Mouse (Mus musculus): ENCODE measurements around the gene Aff1. TPM values are rescaled to one million over a fixed set of nuclear protein-coding genes. Genes with fewer than 3 reads are reported as not detected.

Aff1 gene
- polyA plus RNA-seq, 1 experiment: 23.3 TPM

- Histone ChIP-seq H3K4me1 (ENCODE audit: control insufficient read depth, insufficient read depth, low read length) (no peaks in the 10 kb centered on the region), H3K9ac (ENCODE audit: low read depth, poor library complexity, severe bottlenecking) (no peak overlapping the region), H3K27ac (ENCODE audit: insufficient read depth, low read length) (no peak overlapping the region), H3K27me3 (ENCODE audit: control insufficient read depth, insufficient read depth, low read length, poor library complexity, severe bottlenecking) (no peaks in the 10 kb centered on the region), H3K9me3 (replicated peaks; ENCODE audit: control insufficient read depth, insufficient read depth, low read length, poor library complexity, severe bottlenecking) (no peaks in the 10 kb centered on the region), H3K4me3 (ENCODE audit: low read depth, low read length) (no peak overlapping the region), H3K36me3 (ENCODE audit: control insufficient read depth, insufficient read depth, low read length, poor library complexity, severe bottlenecking) (no peaks in the 10 kb centered on the region; the same call in 1 of the 2 replicates)
- TF ChIP-seq POLR2A (IDR thresholded peaks at IDR 0.05; ENCODE audit: insufficient read depth, low read length) (no peak), CTCF (IDR thresholded peaks at IDR 0.05; ENCODE audit: low read depth, low read length) (no peak), EP300 (IDR thresholded peaks at IDR 0.05; ENCODE audit: insufficient read depth, low read depth, low read length) (no peak)
These were observed 164.3 kb downstream of the Aff1 start for GRCm38 (mm10) chr5:103856286-103857009.

- no peaks in the 10 kb centered on the region for H3K4me1 ChIP-seq (ENCODE audit: control insufficient read depth, insufficient read depth, low read length)
- no peaks in the 10 kb centered on the region for H3K36me3 ChIP-seq (ENCODE audit: control insufficient read depth, insufficient read depth, low read length, poor library complexity, severe bottlenecking)
- no peak overlapping the region for H3K27ac ChIP-seq (ENCODE audit: insufficient read depth, low read length)
- H3K4me3 ChIP-seq (ENCODE audit: low read depth, low read length): no peak overlapping the region
- no peak for TF ChIP-seq POLR2A (IDR thresholded peaks at IDR 0.05; ENCODE audit: insufficient read depth, low read length)
- no peak for TF ChIP-seq EP300 (IDR thresholded peaks at IDR 0.05; ENCODE audit: insufficient read depth, low read depth, low read length)
- no peak for TF ChIP-seq CTCF (IDR thresholded peaks at IDR 0.05; ENCODE audit: low read depth, low read length)
- no peaks in the 10 kb centered on the region for H3K27me3 ChIP-seq (ENCODE audit: control insufficient read depth, insufficient read depth, low read length, poor library complexity, severe bottlenecking)
- no peaks in the 10 kb centered on the region for H3K9me3 ChIP-seq (replicated peaks; ENCODE audit: control insufficient read depth, insufficient read depth, low read length, poor library complexity, severe bottlenecking)
- no peak overlapping the region for H3K9ac ChIP-seq (ENCODE audit: low read depth, poor library complexity, severe bottlenecking)
These were observed 165.0 kb downstream of the Aff1 start for GRCm38 (mm10) chr5:103857151-103857550.

GRCm38 (mm10) chr5:103860622-103861021, 168.4 kb downstream of the Aff1 start:
- H3K9me3 ChIP-seq (replicated peaks; ENCODE audit: control insufficient read depth, insufficient read depth, low read length, poor library complexity, severe bottlenecking): no peaks in the 10 kb centered on the region
- H3K4me3 ChIP-seq (ENCODE audit: low read depth, low read length): no peak overlapping the region
- TF ChIP-seq CTCF (IDR thresholded peaks at IDR 0.05; ENCODE audit: low read depth, low read length) (no peak), EP300 (IDR thresholded peaks at IDR 0.05; ENCODE audit: insufficient read depth, low read depth, low read length) (no peak), POLR2A (IDR thresholded peaks at IDR 0.05; ENCODE audit: insufficient read depth, low read length) (no peak)
- H3K27ac ChIP-seq (ENCODE audit: insufficient read depth, low read length): no peak overlapping the region
- no peaks in the 10 kb centered on the region for H3K4me1 ChIP-seq (ENCODE audit: control insufficient read depth, insufficient read depth, low read length)
- no peak overlapping the region for H3K9ac ChIP-seq (ENCODE audit: low read depth, poor library complexity, severe bottlenecking)
- no peaks in the 10 kb centered on the region for H3K36me3 ChIP-seq (ENCODE audit: control insufficient read depth, insufficient read depth, low read length, poor library complexity, severe bottlenecking)
- H3K27me3 ChIP-seq (ENCODE audit: control insufficient read depth, insufficient read depth, low read length, poor library complexity, severe bottlenecking): no peaks in the 10 kb centered on the region

GRCm38 (mm10) chr5:103863759-103864158, 171.6 kb downstream of the Aff1 start:
- Histone ChIP-seq H3K36me3 (ENCODE audit: control insufficient read depth, insufficient read depth, low read length, poor library complexity, severe bottlenecking) (no peaks in the 10 kb centered on the region), H3K4me1 (ENCODE audit: control insufficient read depth, insufficient read depth, low read length) (no peaks in the 10 kb centered on the region), H3K27ac (ENCODE audit: insufficient read depth, low read length) (no peak overlapping the region), H3K9ac (ENCODE audit: low read depth, poor library complexity, severe bottlenecking) (no peak overlapping the region), H3K27me3 (ENCODE audit: control insufficient read depth, insufficient read depth, low read length, poor library complexity, severe bottlenecking) (no peaks in the 10 kb centered on the region), H3K4me3 (ENCODE audit: low read depth, low read length) (no peak overlapping the region), H3K9me3 (replicated peaks; ENCODE audit: control insufficient read depth, insufficient read depth, low read length, poor library complexity, severe bottlenecking) (no peaks in the 10 kb centered on the region)
- no peak for TF ChIP-seq POLR2A (IDR thresholded peaks at IDR 0.05; ENCODE audit: insufficient read depth, low read length)
- TF ChIP-seq EP300 (IDR thresholded peaks at IDR 0.05; ENCODE audit: insufficient read depth, low read depth, low read length): no peak
- TF ChIP-seq CTCF (IDR thresholded peaks at IDR 0.05; ENCODE audit: low read depth, low read length): no peak

- no peak overlapping the region for H3K4me3 ChIP-seq (ENCODE audit: low read depth, low read length)
- TF ChIP-seq CTCF (IDR thresholded peaks at IDR 0.05; ENCODE audit: low read depth, low read length) (no peak), EP300 (IDR thresholded peaks at IDR 0.05; ENCODE audit: insufficient read depth, low read depth, low read length) (no peak), POLR2A (IDR thresholded peaks at IDR 0.05; ENCODE audit: insufficient read depth, low read length) (no peak)
- no peaks in the 10 kb centered on the region for H3K4me1 ChIP-seq (ENCODE audit: control insufficient read depth, insufficient read depth, low read length)
- H3K27me3 ChIP-seq (ENCODE audit: control insufficient read depth, insufficient read depth, low read length, poor library complexity, severe bottlenecking): no peaks in the 10 kb centered on the region
- no peak overlapping the region for H3K27ac ChIP-seq (ENCODE audit: insufficient read depth, low read length)
- H3K9ac ChIP-seq (ENCODE audit: low read depth, poor library complexity, severe bottlenecking): no peak overlapping the region
- H3K36me3 ChIP-seq (ENCODE audit: control insufficient read depth, insufficient read depth, low read length, poor library complexity, severe bottlenecking): peaks cover 6% of the 10 kb centered on the region
- no peaks in the 10 kb centered on the region for H3K9me3 ChIP-seq (replicated peaks; ENCODE audit: control insufficient read depth, insufficient read depth, low read length, poor library complexity, severe bottlenecking)
These were observed 197.6 kb downstream of the Aff1 start for GRCm38 (mm10) chr5:103889766-103890165.

GRCm38 (mm10) chr5:103898310-103898709, 206.1 kb downstream of the Aff1 start:
- Histone ChIP-seq H3K27me3 (ENCODE audit: control insufficient read depth, insufficient read depth, low read length, poor library complexity, severe bottlenecking) (no peaks in the 10 kb centered on the region), H3K36me3 (ENCODE audit: control insufficient read depth, insufficient read depth, low read length, poor library complexity, severe bottlenecking) (no peaks in the 10 kb centered on the region), H3K4me1 (ENCODE audit: control insufficient read depth, insufficient read depth, low read length) (peaks cover 3% of the 10 kb centered on the region), H3K9me3 (replicated peaks; ENCODE audit: control insufficient read depth, insufficient read depth, low read length, poor library complexity, severe bottlenecking) (no peaks in the 10 kb centered on the region), H3K4me3 (ENCODE audit: low read depth, low read length) (no peak overlapping the region), H3K27ac (ENCODE audit: insufficient read depth, low read length) (no peak overlapping the region), H3K9ac (ENCODE audit: low read depth, poor library complexity, severe bottlenecking) (no peak overlapping the region)
- TF ChIP-seq EP300 (IDR thresholded peaks at IDR 0.05; ENCODE audit: insufficient read depth, low read depth, low read length) (no peak), CTCF (IDR thresholded peaks at IDR 0.05; ENCODE audit: low read depth, low read length) (no peak), POLR2A (IDR thresholded peaks at IDR 0.05; ENCODE audit: insufficient read depth, low read length) (no peak)

Other genes starting within 250 kb of the Aff1 start
- not detected in 2 replicates for gene Slc10a6, start 63.0 kb upstream of the Aff1 start, polyA plus RNA-seq (2011; ENCODE audit: insufficient read depth, insufficient read length, low read depth, missing spikeins)
- gene 1700016H13Rik, start 36.4 kb upstream of the Aff1 start, polyA plus RNA-seq (2011; ENCODE audit: insufficient read depth, insufficient read length, low read depth, missing spikeins): 0.46 TPM in 1 of 2 replicates, not detected in the other
- 18.6 and 20.2 TPM in 2 replicates for gene Klhl8, start 218.9 kb downstream of the Aff1 start, polyA plus RNA-seq (2011; ENCODE audit: insufficient read depth, insufficient read length, low read depth, missing spikeins)